Mouse (Mus musculus): ENCODE results near the gene Dctn2. TPM values are rescaled to one million over a fixed set of nuclear protein-coding genes. Genes with fewer than 3 reads are reported as not detected.
A peak's percentile ranks its signal among the peaks of the same experiment; 100 is the strongest.

The Dctn2 gene
- polyA plus RNA-seq, 1 experiment from 2014 or later, result 135 TPM

DNA sequence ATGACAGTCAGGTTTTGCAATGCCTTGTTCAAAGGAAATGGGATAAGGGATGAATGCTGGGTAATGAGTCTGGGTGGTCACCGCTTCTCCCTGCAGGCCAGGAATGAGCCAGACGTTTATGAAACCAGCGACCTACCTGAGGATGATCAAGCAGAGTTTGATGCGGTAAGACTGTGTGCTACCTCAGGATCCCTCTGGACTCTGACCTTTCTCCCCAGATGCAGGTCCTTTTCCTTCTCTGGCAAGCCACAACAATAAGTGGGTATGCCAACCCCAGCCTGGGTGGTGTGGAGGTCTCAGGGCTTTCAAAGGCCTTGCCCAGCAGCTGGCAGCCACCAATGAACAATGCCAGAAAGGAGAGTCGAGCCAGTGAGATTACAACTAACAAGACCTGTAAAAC, 1.1 kb downstream of the Dctn2 start:
- no peak for ATAC-seq (replicated peaks; ENCODE audit: insufficient number of reproducible peaks, low FRiP score, low TSS enrichment)
- H3K4me1 ChIP-seq (ENCODE audit: control insufficient read depth, insufficient read depth, low read length), result peaks cover 19% of the 10 kb centered on the region
- H3K27ac ChIP-seq (ENCODE audit: low read depth, low read length), result no peak overlapping the region
- peak overlapping the region; percentile 100 for H3K9ac ChIP-seq (ENCODE audit: low read depth, low read length)
- peak overlapping the region; percentile 97 for H3K4me2 ChIP-seq
- H3K27me3 ChIP-seq (ENCODE audit: control insufficient read depth, insufficient read depth, low read length), result peaks cover 22% of the 10 kb centered on the region
- H3K9me3 ChIP-seq (replicated peaks; ENCODE audit: control insufficient read depth, low read length), result no peaks in the 10 kb centered on the region
- peak overlapping the region; percentile 98 for H3K4me3 ChIP-seq (ENCODE audit: low read depth, low read length)
- H3K36me3 ChIP-seq (ENCODE audit: control insufficient read depth, insufficient read depth, low read length), result peaks cover 7% of the 10 kb centered on the region; the same call in 1 of the 2 replicates
- WGBS (ENCODE audit: insufficient replicate concordance), result 70% methylated on average over 5 of the region's 5 CpGs

DNA sequence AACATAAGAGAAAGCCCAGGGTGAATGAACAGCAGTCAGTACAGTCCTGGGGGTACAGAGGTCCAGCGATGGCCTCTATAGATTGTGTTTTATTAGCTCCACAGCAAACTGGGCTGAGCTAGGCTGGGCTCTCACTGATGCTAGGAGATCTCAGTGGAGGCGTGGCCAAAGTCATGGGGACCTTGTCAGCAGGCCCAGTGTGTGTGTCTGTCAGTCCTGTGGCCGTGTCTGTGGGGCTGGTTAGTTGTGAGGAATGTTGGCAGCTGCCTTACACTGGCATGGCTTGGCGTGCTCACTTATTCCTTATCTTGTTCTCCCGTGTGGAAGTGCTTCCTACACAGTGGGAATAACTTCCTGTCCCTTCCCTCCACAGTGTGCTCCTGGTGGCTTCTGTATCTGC, 2.2 kb downstream of the Dctn2 start:
- H3K27me3 ChIP-seq (ENCODE audit: control insufficient read depth, insufficient read depth, low read length), result peaks cover 11% of the 10 kb centered on the region
- no peaks in the 10 kb centered on the region for H3K9me3 ChIP-seq (replicated peaks; ENCODE audit: control insufficient read depth, low read length)
- H3K36me3 ChIP-seq (ENCODE audit: control insufficient read depth, insufficient read depth, low read length), result peaks cover 11% of the 10 kb centered on the region
- WGBS (ENCODE audit: insufficient replicate concordance), result 68% methylated on average over 5 of the region's 5 CpGs
- H3K4me3 ChIP-seq (ENCODE audit: low read depth, low read length), result no peak overlapping the region
- ATAC-seq (replicated peaks; ENCODE audit: insufficient number of reproducible peaks, low FRiP score, low TSS enrichment), result no peak
- H3K4me2 ChIP-seq, result no peak overlapping the region
- H3K9ac ChIP-seq (ENCODE audit: low read depth, low read length), result no peak overlapping the region
- H3K27ac ChIP-seq (ENCODE audit: low read depth, low read length), result no peak overlapping the region
- peaks cover 13% of the 10 kb centered on the region for H3K4me1 ChIP-seq (ENCODE audit: control insufficient read depth, insufficient read depth, low read length)

DNA sequence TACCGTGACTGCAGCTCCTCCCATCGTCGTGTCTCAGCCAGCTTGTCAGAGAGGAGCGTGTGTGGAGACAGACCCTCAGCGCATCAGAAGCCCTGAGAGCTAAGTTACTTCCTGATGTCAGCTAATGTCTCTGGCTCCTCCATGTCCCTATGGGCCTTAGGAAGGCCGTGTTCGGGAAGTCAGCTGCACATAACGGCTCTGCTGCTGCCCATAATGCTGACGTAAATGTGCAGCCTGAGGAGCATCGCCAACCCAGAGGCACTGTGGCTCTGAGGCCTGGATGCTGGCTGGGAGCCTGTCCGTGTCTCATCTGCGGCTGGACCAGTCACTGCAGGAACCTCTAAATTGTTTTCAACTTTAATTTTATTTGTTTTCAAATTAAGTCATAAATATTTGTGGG, 2.9 kb downstream of the Dctn2 start:
- H3K27ac ChIP-seq (ENCODE audit: low read depth, low read length), result no peak overlapping the region
- no peaks in the 10 kb centered on the region for H3K9me3 ChIP-seq (replicated peaks; ENCODE audit: control insufficient read depth, low read length)
- peaks cover 11% of the 10 kb centered on the region for H3K36me3 ChIP-seq (ENCODE audit: control insufficient read depth, insufficient read depth, low read length)

DNA sequence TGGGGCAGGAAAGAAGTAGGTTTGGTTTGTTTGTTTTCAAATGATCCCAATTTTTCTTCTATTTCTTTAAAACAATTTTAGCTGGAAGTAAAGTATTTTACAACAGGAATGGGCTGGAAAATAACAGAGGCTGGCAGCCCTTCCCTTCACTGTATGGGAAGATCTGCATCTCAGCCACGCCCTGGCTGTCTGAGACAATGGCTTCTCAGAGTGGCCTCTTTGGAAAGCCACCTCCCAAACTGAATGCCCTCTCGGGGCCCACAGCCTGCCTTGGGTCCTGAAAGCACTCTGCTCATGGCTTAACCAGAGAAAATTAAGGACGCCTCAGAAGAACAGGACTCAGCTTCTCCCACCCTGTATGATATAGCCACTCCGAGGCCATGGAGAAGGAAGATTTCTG, 3.7 kb downstream of the Dctn2 start:
- Histone ChIP-seq H3K27ac (ENCODE audit: low read depth, low read length) (no peak overlapping the region), H3K4me1 (ENCODE audit: control insufficient read depth, insufficient read depth, low read length) (peaks cover 13% of the 10 kb centered on the region), H3K9me3 (replicated peaks; ENCODE audit: control insufficient read depth, low read length) (no peaks in the 10 kb centered on the region), H3K9ac (ENCODE audit: low read depth, low read length) (no peak overlapping the region), H3K4me2 (0 out of 2 replicates have a peak overlapping the region, but pooled peaks have one; percentile 12), H3K4me3 (ENCODE audit: low read depth, low read length) (no peak overlapping the region), H3K27me3 (ENCODE audit: control insufficient read depth, insufficient read depth, low read length) (no peaks in the 10 kb centered on the region), H3K36me3 (ENCODE audit: control insufficient read depth, insufficient read depth, low read length) (peaks cover 11% of the 10 kb centered on the region)
- WGBS (ENCODE audit: insufficient replicate concordance), result 88% methylated on average over 4 of the region's 4 CpGs
- no peak for ATAC-seq (replicated peaks; ENCODE audit: insufficient number of reproducible peaks, low FRiP score, low TSS enrichment)

More for the DNA sequence above, 2.9 kb downstream of the Dctn2 start:
- ATAC-seq (replicated peaks; ENCODE audit: insufficient number of reproducible peaks, low FRiP score, low TSS enrichment), result no peak
- Histone ChIP-seq H3K4me3 (ENCODE audit: low read depth, low read length) (no peak overlapping the region), H3K27me3 (ENCODE audit: control insufficient read depth, insufficient read depth, low read length) (peaks cover 6% of the 10 kb centered on the region; the same call in 1 of the 2 replicates), H3K4me2 (no peak overlapping the region), H3K4me1 (ENCODE audit: control insufficient read depth, insufficient read depth, low read length) (peaks cover 13% of the 10 kb centered on the region), H3K9ac (ENCODE audit: low read depth, low read length) (no peak overlapping the region)
- 81% methylated on average over 12 of the region's 12 CpGs for WGBS (ENCODE audit: insufficient replicate concordance)

DNA sequence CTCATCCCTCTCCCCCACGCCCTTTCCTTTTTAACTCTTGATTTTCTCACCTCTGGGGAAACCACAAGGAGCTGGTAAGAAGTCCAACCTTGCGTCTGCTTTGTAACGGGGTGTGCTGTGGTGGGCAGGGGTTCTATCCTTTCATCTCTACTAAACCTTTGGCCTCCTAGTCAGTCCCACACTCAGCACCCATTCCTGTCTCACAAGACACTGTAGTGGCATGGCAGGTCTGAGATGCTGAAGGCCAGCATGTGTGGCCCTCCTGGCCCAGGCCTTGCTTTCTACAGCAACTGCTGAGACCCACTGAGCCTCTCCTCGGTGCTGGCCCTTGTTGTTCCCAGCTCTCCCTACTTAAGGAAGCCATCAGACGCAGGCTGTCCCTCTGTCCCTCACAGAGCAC, 6.2 kb downstream of the Dctn2 start:
- 88% methylated on average over 5 of the region's 5 CpGs for WGBS (ENCODE audit: insufficient replicate concordance)
- H3K4me1 ChIP-seq (ENCODE audit: control insufficient read depth, insufficient read depth, low read length), result peaks cover 8% of the 10 kb centered on the region
- no peak overlapping the region for H3K27ac ChIP-seq (ENCODE audit: low read depth, low read length)
- peaks cover 31% of the 10 kb centered on the region for H3K36me3 ChIP-seq (ENCODE audit: control insufficient read depth, insufficient read depth, low read length)
- no peak overlapping the region for H3K4me2 ChIP-seq
- no peaks in the 10 kb centered on the region for H3K27me3 ChIP-seq (ENCODE audit: control insufficient read depth, insufficient read depth, low read length)
- H3K4me3 ChIP-seq (ENCODE audit: low read depth, low read length), result no peak overlapping the region
- H3K9ac ChIP-seq (ENCODE audit: low read depth, low read length), result no peak overlapping the region
- no peak for ATAC-seq (replicated peaks; ENCODE audit: insufficient number of reproducible peaks, low FRiP score, low TSS enrichment)
- H3K9me3 ChIP-seq (replicated peaks; ENCODE audit: control insufficient read depth, low read length), result no peaks in the 10 kb centered on the region

DNA sequence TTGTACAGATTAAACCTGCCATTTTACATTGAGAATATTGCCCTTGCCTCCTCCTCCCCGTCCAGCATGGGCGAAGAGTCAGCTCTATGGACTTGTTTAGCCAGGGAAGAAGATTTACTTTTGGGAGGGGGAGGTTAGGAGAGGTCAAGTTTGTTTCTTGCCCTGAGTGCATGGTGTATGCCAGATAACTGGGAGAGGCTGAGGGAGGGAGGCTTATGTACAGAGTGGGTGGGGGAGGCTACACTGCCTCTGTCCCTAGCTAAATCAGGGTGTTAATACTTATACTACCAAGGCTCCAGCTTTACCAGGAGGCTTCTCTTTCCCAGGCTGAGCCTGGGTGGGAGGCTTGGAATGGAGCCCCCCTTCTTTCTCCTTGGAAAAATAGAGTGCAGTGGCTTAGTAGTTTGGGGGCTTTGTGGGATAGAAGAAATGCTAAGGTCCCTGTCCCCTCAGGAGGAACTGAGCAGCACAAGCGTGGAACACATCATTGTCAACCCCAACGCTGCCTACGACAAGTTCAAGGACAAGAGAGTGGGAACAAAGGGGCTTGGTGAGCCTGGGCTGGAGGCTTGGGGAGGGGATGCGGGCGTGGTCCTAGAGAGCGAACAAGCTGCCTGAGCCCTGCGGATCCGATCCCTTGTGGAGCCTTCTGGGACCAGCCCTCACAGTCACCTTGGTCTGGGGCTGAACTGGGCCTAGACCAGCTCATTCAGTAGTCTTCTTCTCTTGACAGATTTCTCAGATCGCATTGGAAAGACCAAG, 8.3 kb downstream of the Dctn2 start:
- H3K27me3 ChIP-seq (ENCODE audit: control insufficient read depth, insufficient read depth, low read length), result no peaks in the 10 kb centered on the region
- ATAC-seq (replicated peaks; ENCODE audit: insufficient number of reproducible peaks, low FRiP score, low TSS enrichment), result no peak
- H3K9ac ChIP-seq (ENCODE audit: low read depth, low read length), result no peak overlapping the region
- H3K4me1 ChIP-seq (ENCODE audit: control insufficient read depth, insufficient read depth, low read length), result no peaks in the 10 kb centered on the region
- 86% methylated on average over 11 of the region's 11 CpGs for WGBS (ENCODE audit: insufficient replicate concordance)
- no peak overlapping the region for H3K4me3 ChIP-seq (ENCODE audit: low read depth, low read length)
- no peak overlapping the region for H3K27ac ChIP-seq (ENCODE audit: low read depth, low read length)
- H3K9me3 ChIP-seq (replicated peaks; ENCODE audit: control insufficient read depth, low read length), result no peaks in the 10 kb centered on the region
- peaks cover 41% of the 10 kb centered on the region for H3K36me3 ChIP-seq (ENCODE audit: control insufficient read depth, insufficient read depth, low read length)
- no peak overlapping the region for H3K4me2 ChIP-seq

DNA sequence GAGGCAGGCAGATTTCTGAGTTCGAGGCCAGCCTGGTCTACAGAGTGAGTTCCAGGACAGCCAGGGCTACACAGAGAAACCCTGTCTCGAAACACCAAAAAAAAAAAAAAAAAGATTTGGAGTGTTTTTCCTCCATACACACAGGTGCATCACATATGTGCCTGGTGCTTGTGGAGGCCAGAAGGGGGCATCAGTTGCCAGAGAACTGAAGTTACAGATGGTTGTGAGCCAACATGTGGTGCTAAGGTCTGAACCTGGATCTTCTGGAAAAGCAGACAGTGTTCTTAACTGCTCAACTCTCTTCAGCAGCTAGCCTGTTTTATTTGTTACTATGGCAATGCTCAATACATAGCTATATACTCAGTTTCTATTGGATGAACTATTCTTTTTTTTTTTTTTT, 13.6 kb downstream of the Dctn2 start:
- Histone ChIP-seq H3K4me3 (ENCODE audit: low read depth, low read length) (no peak overlapping the region), H3K27ac (ENCODE audit: low read depth, low read length) (no peak overlapping the region), H3K4me2 (no peak overlapping the region), H3K9ac (ENCODE audit: low read depth, low read length) (no peak overlapping the region), H3K9me3 (replicated peaks; ENCODE audit: control insufficient read depth, low read length) (no peaks in the 10 kb centered on the region), H3K4me1 (ENCODE audit: control insufficient read depth, insufficient read depth, low read length) (no peaks in the 10 kb centered on the region), H3K27me3 (ENCODE audit: control insufficient read depth, insufficient read depth, low read length) (no peaks in the 10 kb centered on the region), H3K36me3 (ENCODE audit: control insufficient read depth, insufficient read depth, low read length) (peaks cover 74% of the 10 kb centered on the region)
- ATAC-seq (replicated peaks; ENCODE audit: insufficient number of reproducible peaks, low FRiP score, low TSS enrichment), result no peak
- WGBS (ENCODE audit: insufficient replicate concordance), result 93% methylated on average over 2 of the region's 2 CpGs

DNA sequence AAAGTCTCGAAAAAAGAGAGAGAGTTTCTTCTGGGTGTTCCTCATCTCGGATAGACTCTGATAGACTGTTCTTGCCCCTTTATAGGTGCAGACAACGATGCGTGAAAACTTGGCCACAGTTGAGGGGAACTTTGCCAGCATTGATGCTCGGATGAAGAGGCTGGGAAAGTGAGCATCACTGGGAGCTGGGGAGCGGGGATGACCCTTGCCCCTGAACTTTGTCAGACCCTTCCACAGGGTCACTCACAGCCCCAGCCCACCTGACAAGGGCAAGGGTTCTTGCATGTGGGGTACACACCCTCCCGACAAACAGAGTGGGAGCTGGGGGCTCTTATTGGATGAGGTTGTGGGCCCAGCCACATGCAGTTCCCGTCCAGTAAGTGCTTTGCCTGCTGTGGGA, 15.1 kb downstream of the Dctn2 start:
- H3K4me2 ChIP-seq, result no peak overlapping the region
- H3K36me3 ChIP-seq (ENCODE audit: control insufficient read depth, insufficient read depth, low read length), result peaks cover 74% of the 10 kb centered on the region
- no peak for ATAC-seq (replicated peaks; ENCODE audit: insufficient number of reproducible peaks, low FRiP score, low TSS enrichment)
- H3K9ac ChIP-seq (ENCODE audit: low read depth, low read length), result no peak overlapping the region
- H3K9me3 ChIP-seq (replicated peaks; ENCODE audit: control insufficient read depth, low read length), result no peaks in the 10 kb centered on the region
- H3K4me3 ChIP-seq (ENCODE audit: low read depth, low read length), result no peak overlapping the region
- H3K27me3 ChIP-seq (ENCODE audit: control insufficient read depth, insufficient read depth, low read length), result no peaks in the 10 kb centered on the region
- peaks cover 5% of the 10 kb centered on the region; the same call in 1 of the 2 replicates for H3K4me1 ChIP-seq (ENCODE audit: control insufficient read depth, insufficient read depth, low read length)
- WGBS (ENCODE audit: insufficient replicate concordance), result 89% methylated on average over 8 of the region's 8 CpGs
- no peak overlapping the region for H3K27ac ChIP-seq (ENCODE audit: low read depth, low read length)

Data from heart, embryonic 11.5 days (tissue).